ENCODE assay signal across 30 mouse cellular contexts in the genomic region with DNA sequence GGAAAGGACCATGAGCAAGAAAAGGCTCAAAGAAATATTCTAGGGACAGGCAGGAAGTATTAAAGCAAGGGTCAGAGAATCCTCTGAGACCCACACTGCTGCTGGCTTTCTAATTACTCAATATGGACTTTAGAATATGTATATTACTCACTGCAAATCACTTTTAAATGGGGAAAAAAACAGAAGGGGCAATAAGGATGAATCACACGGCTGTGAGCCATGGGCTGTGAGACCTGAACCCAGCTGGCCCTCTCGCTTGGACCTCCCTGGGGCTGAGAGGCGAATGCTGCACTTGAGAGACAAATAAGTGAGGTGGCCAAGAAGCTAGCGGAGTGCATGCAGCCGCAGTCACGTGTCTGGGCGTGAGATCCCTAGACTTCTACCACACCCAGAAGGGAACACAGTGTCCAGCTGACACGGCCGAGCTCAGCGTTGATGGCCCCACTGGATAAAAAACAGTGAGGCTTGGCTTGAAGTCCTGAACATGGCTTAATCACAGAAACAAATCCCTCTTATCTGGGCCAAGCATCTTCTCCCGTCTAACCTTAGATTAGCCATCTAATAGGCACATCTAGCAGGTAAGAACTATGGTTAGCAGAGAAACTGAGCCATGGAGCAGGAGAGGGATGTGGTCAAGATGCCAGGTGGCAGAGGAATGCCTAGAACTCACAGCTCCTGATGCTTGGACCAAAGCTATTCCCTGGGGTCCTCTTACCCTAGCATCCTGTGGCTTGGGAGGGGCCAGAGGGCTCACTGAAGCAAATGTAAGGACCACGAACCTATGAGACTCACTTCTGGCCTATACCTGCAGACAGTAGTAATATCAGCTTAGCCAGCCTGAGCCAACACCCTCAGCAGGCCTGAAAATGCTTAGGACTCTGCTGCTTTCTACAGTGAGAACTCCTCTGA. TPM values are rescaled to one million over a fixed set of nuclear protein-coding genes. Genes with fewer than 3 reads are reported as not detected.
DNase-seq lines count a peak whose midpoint lies in the region; ATAC-seq lines count a peak whose summit lies in the region.
"Had no signal": no experiment of that assay in that cellular context is flagged by ENCODE, and none has a peak within 500 bp of the region (broad histone marks: within the 10 kb centered on the region; RNA-seq: fewer than 3 reads in every experiment).

No protein-coding gene starts in this region.

- 74% methylated on average over 12 of the region's 12 CpGs for WGBS in heart, embryonic 12.5 days
- 82% methylated on average over 12 of the region's 12 CpGs for WGBS in intestine, embryonic 16.5 days
- WGBS in midbrain, embryonic 13.5 days = 91% methylated on average over 12 of the region's 12 CpGs

- peaks cover 64% of the 10 kb centered on the region for H3K36me3 ChIP-seq in heart, embryonic 12.5 days
- H3K36me3 ChIP-seq in intestine, embryonic 16.5 days (ENCODE audit: control insufficient read depth, insufficient read depth, low read length) = no peaks in the 10 kb centered on the region
- H3K36me3 ChIP-seq in midbrain, embryonic 13.5 days = peaks cover 91% of the 10 kb centered on the region

- H3K9ac ChIP-seq in heart, embryonic 12.5 days = no peak overlapping the region
- no peak overlapping the region for H3K9ac ChIP-seq in intestine, embryonic 16.5 days (ENCODE audit: low read depth, low read length)
- no peak overlapping the region for H3K9ac ChIP-seq in midbrain, embryonic 13.5 days (replicated peaks)
- H3K9ac ChIP-seq: embryonic facial prominence, embryonic 12.5 days; forebrain, postnatal 0 days; heart, embryonic 15.5 days; hindbrain, embryonic 12.5 days; liver, embryonic 13.5 days; midbrain, embryonic 15.5 days; neural tube, embryonic 12.5 days had no signal

- H3K27me3 ChIP-seq in heart, embryonic 12.5 days (replicated peaks) = no peaks in the 10 kb centered on the region
- H3K27me3 ChIP-seq in intestine, embryonic 16.5 days (replicated peaks; ENCODE audit: control insufficient read depth, insufficient read depth, low read length) = no peaks in the 10 kb centered on the region
- H3K27me3 ChIP-seq in midbrain, embryonic 13.5 days = no peaks in the 10 kb centered on the region
- H3K27me3 ChIP-seq: embryonic facial prominence, embryonic 12.5 days; heart, embryonic 15.5 days; hindbrain, embryonic 12.5 days; liver, embryonic 13.5 days; megakaryocyte, embryonic 14.5 days; midbrain, embryonic 15.5 days; neural tube, embryonic 12.5 days had no signal

- H3K9me3 ChIP-seq in heart, embryonic 12.5 days (replicated peaks) = no peaks in the 10 kb centered on the region
- no peaks in the 10 kb centered on the region for H3K9me3 ChIP-seq in intestine, embryonic 16.5 days (ENCODE audit: control insufficient read depth, low read length)
- no peaks in the 10 kb centered on the region for H3K9me3 ChIP-seq in midbrain, embryonic 13.5 days
- H3K9me3 ChIP-seq: embryonic facial prominence, embryonic 12.5 days; heart, embryonic 15.5 days; hindbrain, embryonic 12.5 days; liver, embryonic 13.5 days; megakaryocyte, embryonic 14.5 days; midbrain, embryonic 15.5 days; neural tube, embryonic 12.5 days had no signal

- H3K4me2 ChIP-seq in heart, embryonic 12.5 days = no peak overlapping the region
- H3K4me2 ChIP-seq in intestine, embryonic 16.5 days (ENCODE audit: low read depth, low read length) = no peak overlapping the region
- no peak overlapping the region for H3K4me2 ChIP-seq in midbrain, embryonic 13.5 days (replicated peaks)
- H3K4me2 ChIP-seq: embryonic facial prominence, embryonic 12.5 days; heart, embryonic 15.5 days; hindbrain, embryonic 12.5 days; liver, embryonic 13.5 days; midbrain, embryonic 15.5 days; neural tube, embryonic 12.5 days had no signal

- DNase-seq in heart, adult 18-20 months = peak; percentile 47 to 74
- DNase-seq in gastrocnemius, adult 18-20 months (ENCODE audit: low spot score) = peak; percentile 86
- peak; percentile 66 to 77 for DNase-seq in gastrocnemius, postnatal 36 days
- no peak for DNase-seq in kidney, postnatal 25 days
- no peak for DNase-seq in right cerebral cortex, postnatal 25 days
- DNase-seq: adrenal gland, postnatal 10 days; cerebellum, adult 2 months; cerebellum, postnatal 25 days; forebrain, postnatal 0 days; kidney, postnatal 36 days; liver, embryonic 13.5 days; lung, adult 2 months; right cerebral cortex, postnatal 14 days; thymus, postnatal 4 days had no signal

- H3K4me3 ChIP-seq in heart, embryonic 12.5 days = no peak overlapping the region
- no peak overlapping the region for H3K4me3 ChIP-seq in intestine, embryonic 16.5 days (ENCODE audit: low read length)
- no peak overlapping the region for H3K4me3 ChIP-seq in midbrain, embryonic 13.5 days (replicated peaks)
- H3K4me3 ChIP-seq: embryonic facial prominence, embryonic 12.5 days; heart, embryonic 15.5 days; hindbrain, embryonic 12.5 days; liver, embryonic 13.5 days; megakaryocyte, embryonic 14.5 days; midbrain, embryonic 15.5 days; neural tube, embryonic 12.5 days had no signal

- intact Hi-C loops in gastrocnemius, postnatal 36 days (cut with DNase I) = no loop called here

- no peaks in the 10 kb centered on the region for H3K4me1 ChIP-seq in heart, embryonic 12.5 days (replicated peaks)
- H3K4me1 ChIP-seq in intestine, embryonic 16.5 days (ENCODE audit: control insufficient read depth, insufficient read depth, low read length) = 0 out of 2 replicates have a peak, but pooled peaks cover 2% of the 10 kb centered on the region
- no peaks in the 10 kb centered on the region for H3K4me1 ChIP-seq in midbrain, embryonic 13.5 days (replicated peaks)
- H3K4me1 ChIP-seq: embryonic facial prominence, embryonic 12.5 days; heart, embryonic 15.5 days; hindbrain, embryonic 12.5 days; liver, embryonic 13.5 days; megakaryocyte, embryonic 14.5 days; midbrain, embryonic 15.5 days; neural tube, embryonic 12.5 days had no signal

- no peak overlapping the region for H3K27ac ChIP-seq in heart, embryonic 12.5 days (ENCODE audit: poor library complexity, severe bottlenecking)
- no peak overlapping the region for H3K27ac ChIP-seq in intestine, embryonic 16.5 days (ENCODE audit: low read length)
- no peak overlapping the region for H3K27ac ChIP-seq in midbrain, embryonic 13.5 days
- H3K27ac ChIP-seq: embryonic facial prominence, embryonic 12.5 days; heart, embryonic 15.5 days; hindbrain, embryonic 12.5 days; liver, embryonic 13.5 days; midbrain, embryonic 15.5 days; neural tube, embryonic 12.5 days had no signal

- ATAC-seq in heart, embryonic 12.5 days (ENCODE audit: insufficient number of reproducible peaks, low FRiP score) = no peak
- ATAC-seq in intestine, embryonic 16.5 days = peak; percentile 76
- ATAC-seq in midbrain, embryonic 13.5 days = no peak
- ATAC-seq: forebrain, postnatal 0 days; midbrain, embryonic 15.5 days had no signal

RNA-seq across cellular contexts. Expression of a gene that starts 11.9 kb away (rescaled TPM):
- 1 to 10 TPM; 5.0 to 8.2 TPM for total RNA-seq in heart, adult 18-20 months (2021)
- polyA plus RNA-seq in heart, embryonic 12.5 days (2016; fragmentation: Nextera tagmentation; extraction: Ambion mirVana) = 26.4 and 26.7 TPM in 2 replicates
- total RNA-seq in gastrocnemius, adult 18-20 months (2021) = 1 to 10 TPM; 4.3 to 4.9 TPM
- 1 to 10 TPM; 3.7 to 4.2 TPM for total RNA-seq in gastrocnemius, postnatal 36 days (2021)
- 85.7 and 94.6 TPM in 2 replicates for polyA plus RNA-seq in intestine, embryonic 16.5 days (2015; fragmentation: Nextera tagmentation; extraction: Ambion mirVana)
- 44.5 and 46.1 TPM in 2 replicates for polyA plus RNA-seq in midbrain, embryonic 13.5 days (2015; fragmentation: Nextera tagmentation; extraction: Ambion mirVana)

RNA-seq across cellular contexts. Expression of a gene that starts 18.3 kb away (rescaled TPM):
- not detected for total RNA-seq in heart, adult 18-20 months (2021)
- polyA plus RNA-seq in heart, embryonic 12.5 days (2016; fragmentation: Nextera tagmentation; extraction: Ambion mirVana) = not detected in 2 replicates
- not detected for total RNA-seq in gastrocnemius, adult 18-20 months (2021)
- not detected for total RNA-seq in gastrocnemius, postnatal 36 days (2021)
- not detected in 2 replicates for polyA plus RNA-seq in intestine, embryonic 16.5 days (2015; fragmentation: Nextera tagmentation; extraction: Ambion mirVana)
- not detected in 2 replicates for polyA plus RNA-seq in midbrain, embryonic 13.5 days (2015; fragmentation: Nextera tagmentation; extraction: Ambion mirVana)
- total RNA-seq: adrenal gland, postnatal 10 days; forebrain, postnatal 0 days; layer of hippocampus, adult 8-10 months; left cerebral cortex, postnatal 25 days had no signal
- polyA plus RNA-seq: cerebellum, adult 2 months; embryonic facial prominence, embryonic 12.5 days; forebrain, embryonic 11.5 days; forebrain, postnatal 0 days; heart, embryonic 15.5 days; hindbrain, embryonic 12.5 days; kidney, embryonic 14.5 days; limb, embryonic 14.5 days; liver, embryonic 13.5 days; lung, adult 2 months; midbrain, embryonic 15.5 days; neural tube, embryonic 12.5 days; spleen, adult 2 months; stomach, embryonic 14.5 days had no signal

RNA-seq across cellular contexts. Expression of a gene that starts 25.2 kb away (rescaled TPM):
- 10 to 100 TPM; 89.4 to 90.2 TPM for total RNA-seq in heart, adult 18-20 months (2021)
- 115 and 117 TPM in 2 replicates for polyA plus RNA-seq in heart, embryonic 12.5 days (2016; fragmentation: Nextera tagmentation; extraction: Ambion mirVana)
- 10 to 100 TPM; 96.6 to 99.0 TPM for total RNA-seq in gastrocnemius, adult 18-20 months (2021)
- 10 to 100 TPM; 85.8 to 90.9 TPM for total RNA-seq in gastrocnemius, postnatal 36 days (2021)
- 99.3 and 103 TPM in 2 replicates for polyA plus RNA-seq in intestine, embryonic 16.5 days (2015; fragmentation: Nextera tagmentation; extraction: Ambion mirVana)
- polyA plus RNA-seq in midbrain, embryonic 13.5 days (2015; fragmentation: Nextera tagmentation; extraction: Ambion mirVana) = 157 and 169 TPM in 2 replicates

RNA-seq across cellular contexts. Expression of a gene that starts 33.6 kb away (rescaled TPM):
- 1 to 10 TPM; 2.4 to 4.8 TPM for total RNA-seq in heart, adult 18-20 months (2021)
- 7.2 and 9.1 TPM in 2 replicates for polyA plus RNA-seq in heart, embryonic 12.5 days (2016; fragmentation: Nextera tagmentation; extraction: Ambion mirVana)
- total RNA-seq in gastrocnemius, adult 18-20 months (2021) = 1 to 10 TPM; 6.8 to 7.9 TPM
- 10 to 100 TPM; 10.6 to 10.9 TPM for total RNA-seq in gastrocnemius, postnatal 36 days (2021)
- 20.4 and 20.8 TPM in 2 replicates for polyA plus RNA-seq in intestine, embryonic 16.5 days (2015; fragmentation: Nextera tagmentation; extraction: Ambion mirVana)
- 2.4 and 2.5 TPM in 2 replicates for polyA plus RNA-seq in midbrain, embryonic 13.5 days (2015; fragmentation: Nextera tagmentation; extraction: Ambion mirVana)

RNA-seq across cellular contexts. Expression of a gene that starts 57.8 kb away (rescaled TPM):
- total RNA-seq in heart, adult 18-20 months (2021) = not detected
- polyA plus RNA-seq in heart, embryonic 12.5 days (2016; fragmentation: Nextera tagmentation; extraction: Ambion mirVana) = 0.05 TPM in 1 of 2 replicates, not detected in the other
- not detected for total RNA-seq in gastrocnemius, adult 18-20 months (2021)
- not detected for total RNA-seq in gastrocnemius, postnatal 36 days (2021)
- polyA plus RNA-seq in intestine, embryonic 16.5 days (2015; fragmentation: Nextera tagmentation; extraction: Ambion mirVana) = 0.18 and 0.21 TPM in 2 replicates
- polyA plus RNA-seq in midbrain, embryonic 13.5 days (2015; fragmentation: Nextera tagmentation; extraction: Ambion mirVana) = 9.1 and 9.4 TPM in 2 replicates
- polyA plus RNA-seq: kidney, embryonic 14.5 days; liver, embryonic 13.5 days; spleen, adult 2 months had no signal

Comparison
In these comparisons a context has a peak if more than half of its experiments do, and no peak if none do; other contexts are left out.
1. DNase-seq: peak in heart, adult 18-20 months (2 of 2), gastrocnemius, adult 18-20 months (single experiment) and gastrocnemius, postnatal 36 days (2 of 2); none in kidney, postnatal 25 days (0 of 2) and right cerebral cortex, postnatal 25 days (single experiment).